Mouse (Mus musculus) adrenal gland, postnatal 14 days (tissue): ENCODE measurements at regions not wholly inside any gene's neighbourhood (a gene's known extent, or its start where the extent isn't known, plus 50 kb on each side); places are given as distances from the start of the nearest gene placed in this dataset.

Experiments used
- DNase-seq: peaks from one replicate; pipeline ENCODE4 v3.0.0; 2021; ENCODE audit warnings: mixed read lengths

DNA sequence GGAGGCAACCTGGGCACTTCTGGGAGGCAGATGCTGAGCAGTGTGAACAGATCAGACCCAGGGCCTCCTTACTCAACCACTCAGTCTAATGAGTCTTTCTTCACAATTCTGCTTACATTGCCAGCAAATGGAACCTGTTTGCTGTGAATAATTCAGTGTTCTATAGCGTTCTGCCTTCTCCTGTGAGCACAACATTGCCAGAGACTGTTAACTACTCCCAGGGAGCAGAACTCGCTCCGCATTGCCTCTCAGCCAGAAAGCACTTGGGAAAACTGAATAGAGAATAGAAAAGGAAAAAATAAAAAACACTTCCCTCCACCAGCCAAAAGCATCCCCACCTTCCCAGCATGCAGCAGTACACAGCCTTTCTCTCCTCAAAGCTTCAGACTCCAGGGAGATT, 51.5 kb downstream of the Aym1 start:
- DNase-seq: no peak

DNA sequence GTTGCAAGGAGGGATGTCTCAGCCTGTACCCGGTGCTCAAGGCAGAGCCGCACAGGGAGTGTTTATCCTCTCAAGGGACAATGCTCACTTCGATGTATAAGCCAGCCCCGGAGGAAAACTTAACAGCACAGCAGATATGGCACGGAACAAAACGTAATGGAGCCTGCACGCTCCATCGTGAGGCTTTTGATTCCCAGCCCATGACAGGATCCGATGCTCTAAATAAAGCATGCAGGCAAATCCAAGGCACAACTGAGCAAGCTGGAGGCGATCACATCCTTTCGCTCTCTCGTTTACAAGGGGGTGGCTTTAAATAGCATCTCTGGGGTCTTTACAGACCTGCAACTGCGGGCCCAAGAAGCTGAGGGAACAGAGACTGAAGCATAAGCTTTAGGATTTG, 53.9 kb downstream of the Aym1 start:
- DNase-seq: no peak

DNA sequence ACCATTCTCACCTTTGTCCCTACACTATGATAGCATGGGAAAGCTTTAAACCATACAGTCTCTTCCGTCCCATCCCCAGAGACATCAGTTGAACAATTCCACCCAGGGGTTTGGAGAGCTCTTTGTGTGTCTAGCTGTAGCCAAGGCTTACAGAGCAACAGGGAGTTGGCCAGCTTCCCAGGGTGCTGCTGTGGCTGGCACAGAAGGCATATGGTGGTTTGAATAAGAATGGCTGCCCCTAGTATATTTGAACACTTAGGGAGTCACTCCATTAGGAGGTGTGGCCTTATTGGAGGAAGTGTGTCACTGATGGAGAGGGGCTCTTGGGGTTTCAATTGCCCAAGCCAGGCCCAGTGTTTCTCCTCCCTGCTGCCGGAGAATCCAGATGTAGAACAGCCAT, 57.5 kb downstream of the Aym1 start:
- DNase-seq: no peak

DNA sequence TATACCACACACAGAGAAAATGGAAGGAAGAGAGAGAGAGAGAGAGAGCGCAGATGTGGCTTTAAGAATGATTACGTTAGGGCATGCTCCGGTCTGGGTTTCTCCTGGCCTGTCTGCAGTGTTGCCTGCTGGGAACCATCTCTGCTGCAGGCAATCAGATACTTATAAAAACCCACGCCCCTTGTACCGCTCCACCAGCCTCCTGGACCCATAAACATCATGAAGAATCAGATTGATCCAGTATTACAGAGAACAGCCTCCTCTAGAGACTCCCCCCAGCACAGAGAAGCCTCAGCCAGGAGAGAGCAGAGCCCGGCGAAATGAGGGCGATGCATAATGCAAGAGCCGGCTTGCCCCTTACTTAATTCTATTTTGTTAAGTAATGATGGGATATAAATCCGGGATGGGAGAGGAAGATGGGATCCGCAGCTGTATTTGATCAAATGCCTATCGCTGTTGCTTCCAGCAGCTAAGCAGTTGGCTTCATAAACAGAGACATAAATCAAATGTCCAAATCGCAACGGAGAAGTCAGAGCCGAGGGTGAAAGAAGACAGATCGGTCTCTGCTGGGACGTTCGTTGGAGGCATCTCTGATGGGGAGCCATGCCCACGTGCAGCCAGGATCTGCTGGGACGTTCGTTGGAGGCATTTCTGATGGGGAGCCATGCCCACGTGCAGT, 61.4 kb downstream of the Aym1 start:
- peak; percentile 4 for DNase-seq

DNA sequence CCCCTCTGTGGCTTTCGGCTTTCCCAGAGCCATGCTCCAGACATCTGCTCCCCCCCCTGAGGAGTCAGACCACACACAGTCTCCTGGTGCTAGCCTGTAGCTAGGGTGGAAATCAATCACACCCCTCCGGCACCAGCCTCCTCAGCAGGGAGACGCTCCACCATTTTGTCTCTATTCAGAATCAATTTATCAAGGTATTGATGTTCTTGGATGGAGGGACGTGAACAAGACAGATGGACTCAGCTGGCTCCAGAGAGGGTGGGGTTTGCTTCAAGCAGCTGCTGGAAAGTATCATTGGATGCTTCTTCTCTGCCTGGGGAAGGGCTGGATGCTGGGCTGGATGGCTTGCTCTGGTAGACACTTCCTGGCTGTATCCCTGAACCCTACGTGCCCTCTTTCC, 63.5 kb downstream of the Aym1 start:
- DNase-seq: no peak

DNA sequence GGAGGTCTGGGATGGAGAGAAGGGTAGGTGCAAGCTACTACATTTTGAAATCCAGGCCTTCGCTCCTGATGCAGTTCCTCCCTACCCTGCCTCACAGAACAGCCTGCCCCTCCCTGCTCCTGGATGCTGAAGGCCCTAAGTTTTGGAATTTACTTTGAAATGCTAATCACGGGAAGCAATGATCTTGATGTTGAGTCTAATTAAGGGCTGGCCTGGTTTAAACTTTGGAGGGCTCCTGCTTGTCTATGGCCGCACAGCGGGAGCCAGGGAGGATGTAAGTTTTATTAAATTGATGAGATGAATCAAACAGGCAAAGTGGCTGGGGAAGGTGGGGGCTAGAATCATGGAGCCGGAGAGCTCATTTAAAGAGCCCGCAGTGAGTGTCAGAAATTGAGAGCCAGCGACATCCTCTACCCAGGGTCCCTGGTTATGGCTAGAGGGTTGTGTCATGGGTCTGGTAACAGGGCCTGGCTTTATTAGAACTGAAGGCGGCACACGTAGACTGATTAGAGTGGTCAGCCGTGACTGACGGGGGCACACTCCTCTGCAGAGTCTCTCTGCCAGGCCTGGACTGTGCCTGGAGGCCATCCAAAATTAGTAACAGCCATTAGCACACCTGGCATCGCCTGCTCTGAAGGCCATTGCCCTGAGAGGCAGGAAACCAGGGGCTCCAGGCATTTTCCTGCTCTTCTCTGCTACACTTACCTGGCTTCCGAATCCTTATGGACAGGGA, 65.1 kb downstream of the Aym1 start:
- peak; percentile 17 for DNase-seq

DNA sequence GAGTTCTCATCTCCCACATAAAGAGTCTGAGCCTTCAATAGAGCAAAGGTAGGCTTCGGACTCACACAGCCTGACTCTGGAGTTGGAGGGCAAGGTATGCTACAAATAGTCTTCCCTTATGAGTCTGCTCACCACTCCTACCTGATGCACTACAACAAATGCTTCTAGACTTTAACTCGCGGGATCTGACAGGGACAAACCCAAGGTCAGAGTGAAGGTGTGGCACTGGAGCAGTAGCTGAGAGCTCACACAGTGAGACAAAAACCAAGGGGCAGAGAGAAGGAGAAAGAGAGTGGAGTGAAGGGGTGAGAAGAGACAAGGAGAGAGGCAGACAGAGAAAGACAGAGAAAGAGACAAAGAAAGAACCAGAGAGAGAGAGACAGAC, 65.6 kb downstream of the Aym1 start:
- DNase-seq: no peak

DNA sequence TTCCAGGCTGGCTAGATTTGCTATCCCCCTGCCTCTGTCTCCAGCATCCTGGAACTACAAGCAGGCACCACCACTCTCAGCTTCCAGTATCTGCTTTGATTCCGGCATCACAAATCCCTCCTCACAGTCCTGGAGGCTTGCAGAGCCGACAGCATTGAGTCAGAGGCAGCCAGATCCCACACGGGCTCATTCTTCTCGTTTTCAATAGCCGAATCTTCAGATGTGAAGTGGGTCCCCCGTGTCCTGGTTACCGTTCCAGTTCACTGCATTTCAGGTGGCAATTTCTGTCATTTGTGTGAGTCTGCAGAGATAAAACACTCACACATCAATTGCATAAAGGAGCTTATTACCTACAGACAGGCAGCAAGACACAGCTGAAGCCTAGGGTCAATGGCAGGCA, 62.4 kb upstream of the Wscd2 start:
- no peak for DNase-seq

DNA sequence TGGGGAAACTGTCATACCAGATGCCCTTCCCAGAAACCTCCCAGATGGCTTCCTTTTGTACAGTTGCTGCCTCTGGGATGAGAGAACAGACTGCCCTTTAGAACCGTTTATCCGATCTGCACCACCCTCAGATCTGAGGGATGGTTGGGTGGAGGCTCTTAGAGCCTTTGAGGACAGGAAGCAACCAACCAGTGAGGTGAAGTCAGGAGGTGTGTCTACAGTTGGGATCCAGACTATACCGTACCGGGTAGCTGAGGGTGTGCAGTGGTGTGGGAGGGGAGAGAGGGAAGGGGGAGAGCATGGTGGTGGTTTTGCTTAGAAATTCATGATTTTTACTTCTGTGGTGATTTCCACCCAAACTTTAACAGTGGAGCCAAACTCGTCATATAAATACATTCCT, 58.8 kb upstream of the Wscd2 start:
- DNase-seq: no peak

DNA sequence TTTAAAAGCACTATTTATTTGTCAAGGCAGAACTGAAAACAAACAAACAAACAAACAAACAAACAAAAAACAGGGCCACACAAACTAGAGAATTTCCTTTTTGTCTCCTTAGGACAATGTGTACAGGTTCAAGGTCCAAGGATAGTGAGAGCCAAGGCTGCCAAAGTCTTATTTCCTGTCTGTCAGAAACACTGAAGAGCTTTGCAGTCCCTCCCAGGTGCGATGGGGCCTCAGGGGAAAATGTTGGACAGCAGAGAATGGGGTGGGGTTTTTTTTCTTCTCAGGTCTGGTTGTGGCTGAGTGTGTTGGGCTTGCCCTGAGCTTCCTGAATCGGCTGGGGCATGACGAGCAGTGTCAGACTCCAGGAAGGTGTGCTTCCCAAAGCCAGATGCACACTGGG, 53.1 kb upstream of the Wscd2 start:
- no peak for DNase-seq
